Mouse (Mus musculus) embryonic facial prominence, embryonic 12.5 days (tissue): Measurements from ENCODE around the gene Tas2r106. TPM values are rescaled to one million over a fixed set of nuclear protein-coding genes. Genes with fewer than 3 reads are reported as not detected.

ENCODE experiments used
- ATAC-seq: fragments of 200-750 bp; cut with Nextera tagmentation; 2 replicates; pipeline ENCODE4 v1.8.0; 2017; ENCODE audit not compliant: insufficient number of reproducible peaks, insufficient read depth, low FRiP score, low TSS enrichment
- H3K27ac ChIP-seq: fragments of 300-500 bp; sonication (generic); 2 replicates; pipeline ENCODE4 v1.5.1; 2016; ENCODE audit warnings: mild to moderate bottlenecking
- H3K27me3 ChIP-seq: fragments of 300-500 bp; sonication (generic); 2 replicates; pipeline ENCODE4 v1.6.1; 2016; ENCODE audit warnings: mild to moderate bottlenecking, moderate library complexity
- H3K36me3 ChIP-seq: fragments of 300-500 bp; sonication (generic); 2 replicates; pipeline ENCODE4 v1.6.1; 2016; ENCODE audit warnings: mild to moderate bottlenecking
- H3K4me1 ChIP-seq: fragments of 300-500 bp; sonication (generic); 2 replicates; pipeline ENCODE4 v1.6.1; 2016
- H3K4me2 ChIP-seq: fragments of 300-500 bp; sonication (generic); replicated peaks from 2 replicates; pipeline ENCODE4 v1.6.1; 2016; ENCODE audit warnings: mild to moderate bottlenecking, moderate library complexity
- H3K4me3 ChIP-seq: fragments of 300-500 bp; sonication (generic); 2 replicates; pipeline ENCODE4 v1.5.1; 2016; ENCODE audit warnings: mild to moderate bottlenecking
- H3K9ac ChIP-seq: fragments of 300-500 bp; sonication (generic); 2 replicates; pipeline ENCODE4 v1.6.1; 2016; ENCODE audit warnings: mild to moderate bottlenecking, moderate library complexity
- H3K9me3 ChIP-seq: fragments of 300-500 bp; sonication (generic); 2 replicates; pipeline ENCODE4 v1.6.1; 2016; ENCODE audit warnings: mild to moderate bottlenecking, moderate library complexity
- WGBS: fragments of 180-500 bp; shearing (Covaris S2); methylation state at CpG from one replicate; pipeline ENCODE4 v1.1.7; 2016; 5-methylcytosine and 5-hydroxymethylcytosine counted together
- polyA plus RNA-seq: library from polyadenylated mRNA; unstranded; fragments of >200 nt; fragmentation: Nextera tagmentation; extraction: Ambion mirVana; gene quantifications from 2 replicates; pipeline ENCODE4 v1.2.1, GENCODE M21; 2016

The Tas2r106 gene
- not detected in 2 replicates for polyA plus RNA-seq

- H3K9ac ChIP-seq: no peak within 1 kb of the TSS
- H3K27me3 ChIP-seq: no peaks in the 10 kb centered on the region
- ATAC-seq: no peak
- 71% methylated on average over 3 of the region's 3 CpGs for WGBS
- no peak within 1 kb of the TSS for H3K4me2 ChIP-seq
- H3K4me3 ChIP-seq: no peak within 1 kb of the TSS
- no peaks in the 10 kb centered on the region for H3K4me1 ChIP-seq
- H3K27ac ChIP-seq: no peak within 1 kb of the TSS
- no peaks in the 10 kb centered on the region for H3K36me3 ChIP-seq
- H3K9me3 ChIP-seq: no peaks in the 10 kb centered on the region
Observed at GRCm38 (mm10) chr6:131678786-131679185, at the start of gene Tas2r106. Gene Tas2r106 (minus strand): TSS chr6:131678886.

GRCm38 (mm10) chr6:131712803-131713202 lies 34.1 kb upstream of the Tas2r106 start:
- Histone ChIP-seq H3K36me3 (no peaks in the 10 kb centered on the region), H3K9me3 (0 out of 2 replicates have a peak, but pooled peaks cover 4% of the 10 kb centered on the region), H3K9ac (no peak overlapping the region), H3K27ac (no peak overlapping the region), H3K4me2 (no peak overlapping the region), H3K27me3 (no peaks in the 10 kb centered on the region), H3K4me3 (no peak overlapping the region), H3K4me1 (no peaks in the 10 kb centered on the region)
- WGBS: 51% methylated on average over 7 of the region's 7 CpGs
- no peak for ATAC-seq

- Histone ChIP-seq H3K4me1 (no peaks in the 10 kb centered on the region), H3K27ac (no peak within 1 kb of the TSS), H3K9me3 (peaks cover 6% of the 10 kb centered on the region; the same call in 1 of the 2 replicates), H3K36me3 (no peaks in the 10 kb centered on the region), H3K27me3 (no peaks in the 10 kb centered on the region), H3K4me2 (no peak within 1 kb of the TSS), H3K4me3 (no peak within 1 kb of the TSS), H3K9ac (no peak within 1 kb of the TSS)
- ATAC-seq: no peak
Observed at GRCm38 (mm10) chr6:131689963-131690362, 11.3 kb upstream of the Tas2r106 start, which contains the start of gene Tas2r114. Gene Tas2r114 (minus strand): TSS chr6:131690063.

- H3K9ac ChIP-seq: no peak within 1 kb of the TSS
- H3K4me3 ChIP-seq: no peak within 1 kb of the TSS
- WGBS: 73% methylated on average over 1 of the region's 1 CpGs
- H3K4me1 ChIP-seq: no peaks in the 10 kb centered on the region
- peaks cover 6% of the 10 kb centered on the region; the same call in 1 of the 2 replicates for H3K9me3 ChIP-seq
- H3K27me3 ChIP-seq: no peaks in the 10 kb centered on the region
- H3K36me3 ChIP-seq: no peaks in the 10 kb centered on the region
- H3K4me2 ChIP-seq: no peak within 1 kb of the TSS
- ATAC-seq: no peak
- H3K27ac ChIP-seq: no peak within 1 kb of the TSS
Observed at GRCm38 (mm10) chr6:131687395-131687794, 8.7 kb upstream of the Tas2r106 start, which contains the start of gene Tas2r105. Gene Tas2r105 (minus strand): TSS chr6:131687495.

DNA sequence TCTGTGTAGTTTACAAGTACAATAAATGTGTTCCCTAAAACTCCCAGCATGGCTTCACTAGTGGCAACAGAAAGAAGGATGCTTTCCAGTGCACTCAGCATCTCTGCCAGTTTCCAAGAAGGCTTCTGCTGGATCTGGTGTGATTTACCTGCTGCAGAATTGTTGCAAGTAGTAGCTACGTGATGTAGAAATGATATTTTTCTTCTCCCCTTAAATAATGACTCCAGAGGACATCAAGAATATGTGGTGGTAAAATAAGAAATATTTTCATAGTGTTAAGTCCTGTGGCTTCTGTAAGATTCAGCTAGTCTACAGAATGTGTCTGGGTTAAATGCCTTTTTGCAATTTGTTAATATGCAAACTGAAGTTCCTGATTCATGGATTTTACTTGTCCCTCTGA lies 7.0 kb upstream of the Tas2r106 start, which contains the start of gene Tas2r104:
Gene Tas2r104 (minus strand): TSS at position 101 of the 400 bp plus-strand sequence.
- no peaks in the 10 kb centered on the region for H3K27me3 ChIP-seq
- H3K27ac ChIP-seq: no peak within 1 kb of the TSS
- ATAC-seq: no peak
- WGBS: 78% methylated on average over 1 of the region's 1 CpGs
- H3K4me2 ChIP-seq: no peak within 1 kb of the TSS
- no peak within 1 kb of the TSS for H3K9ac ChIP-seq
- 0 out of 2 replicates have a peak, but pooled peaks cover 2% of the 10 kb centered on the region for H3K9me3 ChIP-seq
- H3K4me1 ChIP-seq: no peaks in the 10 kb centered on the region
- H3K36me3 ChIP-seq: no peaks in the 10 kb centered on the region
- no peak within 1 kb of the TSS for H3K4me3 ChIP-seq

DNA sequence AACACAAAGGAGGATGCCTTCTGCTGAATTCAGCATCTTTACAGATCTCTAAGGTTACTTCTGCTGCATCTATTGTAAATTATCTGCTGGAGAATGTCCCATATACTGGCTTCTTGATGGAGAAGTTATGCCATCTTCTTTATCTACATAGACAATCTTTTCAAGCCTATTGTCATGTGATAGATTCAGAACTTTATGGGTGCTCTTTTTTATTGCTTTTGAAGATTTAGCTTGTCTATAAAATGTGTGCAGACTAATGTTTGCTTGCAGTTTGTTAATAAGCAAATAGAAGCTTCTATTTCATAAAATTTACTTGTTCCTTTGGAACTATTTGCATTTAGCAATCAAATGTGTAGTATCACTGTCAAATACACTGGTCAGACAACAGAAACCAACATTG lies 18.6 kb downstream of the Tas2r106 start, which contains the start of gene Tas2r107:
Gene Tas2r107 (minus strand): TSS at position 101 of the 400 bp plus-strand sequence.
- Histone ChIP-seq H3K36me3 (no peaks in the 10 kb centered on the region), H3K27ac (no peak within 1 kb of the TSS), H3K27me3 (no peaks in the 10 kb centered on the region), H3K4me1 (no peaks in the 10 kb centered on the region), H3K4me3 (no peak within 1 kb of the TSS), H3K9me3 (no peaks in the 10 kb centered on the region), H3K4me2 (no peak within 1 kb of the TSS), H3K9ac (no peak within 1 kb of the TSS)
- ATAC-seq: no peak

DNA sequence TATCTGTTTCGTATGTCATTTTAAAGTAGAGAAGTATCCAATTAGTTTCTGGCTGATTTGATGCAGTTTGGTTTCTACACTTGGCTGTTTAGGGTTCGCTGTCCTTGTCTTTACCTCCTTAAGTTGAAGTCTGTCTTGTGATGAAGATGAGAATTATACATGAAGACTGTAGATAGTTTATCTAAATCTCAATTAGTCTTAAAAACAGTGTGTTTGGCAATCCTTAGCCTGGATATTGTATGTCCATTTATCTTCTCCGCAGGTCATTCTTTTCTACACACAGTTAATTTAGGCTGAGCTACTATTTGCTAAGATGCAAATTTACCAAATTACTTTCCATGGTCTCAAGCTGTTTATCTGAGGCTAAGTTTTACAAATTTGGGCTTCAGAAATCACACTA lies 47.9 kb downstream of the Tas2r106 start, which contains the start of gene Tas2r130:
Gene Tas2r130 (minus strand): TSS at position 101 of the 400 bp plus-strand sequence.
- no peaks in the 10 kb centered on the region for H3K27me3 ChIP-seq
- ATAC-seq: no peak
- no peak within 1 kb of the TSS for H3K4me2 ChIP-seq
- H3K36me3 ChIP-seq: no peaks in the 10 kb centered on the region
- no peak within 1 kb of the TSS for H3K27ac ChIP-seq
- no peaks in the 10 kb centered on the region for H3K4me1 ChIP-seq
- 0 out of 2 replicates have a peak, but pooled peaks cover 4% of the 10 kb centered on the region for H3K9me3 ChIP-seq
- no peak within 1 kb of the TSS for H3K9ac ChIP-seq
- WGBS: 76% methylated on average over 3 of the region's 3 CpGs
- no peak within 1 kb of the TSS for H3K4me3 ChIP-seq

Other genes starting within 250 kb of the Tas2r106 start
- not detected in 2 replicates for gene 5430401F13Rik, start 192.5 kb downstream of the Tas2r106 start, polyA plus RNA-seq
- gene Gm6619, start 192.5 kb downstream of the Tas2r106 start, polyA plus RNA-seq: not detected in 2 replicates
- not detected in 2 replicates for gene Tas2r130, start 48.0 kb downstream of the Tas2r106 start, polyA plus RNA-seq
- not detected in 2 replicates for gene Tas2r107, start 18.7 kb downstream of the Tas2r106 start, polyA plus RNA-seq
- gene Tas2r104, start 6.9 kb upstream of the Tas2r106 start, polyA plus RNA-seq: not detected in 2 replicates
- gene Tas2r105, start 8.6 kb upstream of the Tas2r106 start, polyA plus RNA-seq: not detected in 2 replicates
- not detected in 2 replicates for gene Tas2r114, start 11.2 kb upstream of the Tas2r106 start, polyA plus RNA-seq